Mouse (Mus musculus) fat pad, adult 2 months (tissue): ENCODE data around the gene Pus7.
"Not testable (repeated sequence)": the region's sequence is repeated elsewhere in the genome, so short reads cannot be mapped to it uniquely, and the experiment has no call there.

ENCODE experiments used
- DNase-seq: peaks from one replicate; pipeline ENCODE4 v3.0.0-alpha.2; 2011; ENCODE audit warnings: low read depth, low spot score; ENCODE audit errors: extremely low read depth

The Pus7 gene

DNA sequence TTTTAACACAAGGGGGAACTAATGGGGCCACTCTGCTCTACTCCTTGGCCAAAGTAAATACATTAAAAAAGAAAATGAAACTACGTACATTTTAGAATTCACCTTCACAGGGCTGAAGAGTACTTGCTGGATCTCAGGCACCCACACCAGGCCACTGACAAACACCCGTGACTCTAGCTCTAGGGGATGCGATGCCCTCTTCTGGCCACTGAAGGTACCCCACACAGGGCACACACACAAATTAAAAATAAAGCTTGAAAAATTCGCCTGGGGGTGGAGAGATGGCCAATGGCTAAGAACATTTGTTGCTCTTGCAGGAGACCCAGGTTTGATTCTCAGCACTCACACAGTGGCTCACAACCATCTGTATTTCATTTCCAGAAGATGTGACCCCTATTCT, 27.1 kb downstream of the Pus7 start:
- no peak for DNase-seq

DNA sequence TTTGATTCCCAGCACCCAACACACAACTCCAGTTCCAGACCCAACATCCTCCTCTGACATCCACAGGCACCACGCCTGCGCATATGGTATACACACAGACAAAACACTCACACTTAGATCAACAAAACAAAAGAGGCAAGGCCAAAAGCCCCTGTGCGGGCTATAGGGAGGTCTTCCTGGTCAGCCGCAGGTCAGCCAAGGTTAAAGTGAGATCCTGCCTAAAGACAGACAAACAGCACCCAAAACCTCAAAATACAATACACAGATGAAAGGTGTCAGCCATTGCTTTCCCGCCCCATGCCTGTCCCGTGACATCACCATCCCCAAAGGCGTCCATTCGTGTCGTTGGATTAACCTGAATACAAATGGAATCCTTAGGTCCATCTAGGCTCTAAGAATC, 27.9 kb downstream of the Pus7 start:
- no peak for DNase-seq

- DNase-seq, result no peak
Measured at GRCm38 (mm10) chr5:23749882-23750281, 33.6 kb downstream of the Pus7 start.

DNA sequence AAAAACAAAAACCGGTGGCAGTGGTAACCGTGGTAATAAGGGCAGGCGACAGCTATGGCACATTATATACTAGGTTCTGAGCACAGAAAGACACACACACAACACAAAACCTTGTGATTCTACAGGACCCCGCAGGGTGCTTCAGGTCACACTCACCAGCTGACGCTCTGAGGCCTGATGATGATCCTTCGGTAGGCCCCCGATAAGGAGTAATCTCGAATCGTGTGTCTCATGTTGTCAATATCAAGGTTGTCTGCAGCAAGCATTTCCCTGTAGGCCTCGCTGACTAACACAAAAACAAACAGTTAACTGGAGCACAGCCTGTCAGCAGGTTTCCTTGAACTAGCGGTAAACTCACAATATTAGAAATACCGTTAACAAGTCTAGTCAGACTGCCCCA, 40.2 kb downstream of the Pus7 start:
- no peak for DNase-seq

GRCm38 (mm10) chr5:23737111-23737510, 46.4 kb downstream of the Pus7 start:
- no peak for DNase-seq

DNA sequence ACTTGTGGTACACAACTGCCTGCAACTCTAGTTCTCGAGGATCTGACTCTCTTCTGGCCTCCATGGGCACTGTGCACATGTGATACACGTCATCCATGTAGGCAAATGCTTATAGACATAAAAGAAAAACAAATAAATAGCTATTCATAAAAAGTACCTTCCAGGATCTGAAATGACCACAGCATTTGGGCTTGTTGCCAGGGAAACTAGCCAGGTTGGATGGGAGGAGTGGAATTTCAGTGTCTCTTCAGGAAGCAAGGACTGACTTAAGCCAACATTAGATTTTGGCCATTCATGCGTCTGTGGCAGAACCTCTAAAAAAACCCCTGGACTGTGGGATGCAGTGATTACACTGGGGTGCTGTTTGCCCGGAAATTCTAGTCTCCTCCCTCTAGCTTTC, 47.1 kb downstream of the Pus7 start:
- DNase-seq, result no peak

DNA sequence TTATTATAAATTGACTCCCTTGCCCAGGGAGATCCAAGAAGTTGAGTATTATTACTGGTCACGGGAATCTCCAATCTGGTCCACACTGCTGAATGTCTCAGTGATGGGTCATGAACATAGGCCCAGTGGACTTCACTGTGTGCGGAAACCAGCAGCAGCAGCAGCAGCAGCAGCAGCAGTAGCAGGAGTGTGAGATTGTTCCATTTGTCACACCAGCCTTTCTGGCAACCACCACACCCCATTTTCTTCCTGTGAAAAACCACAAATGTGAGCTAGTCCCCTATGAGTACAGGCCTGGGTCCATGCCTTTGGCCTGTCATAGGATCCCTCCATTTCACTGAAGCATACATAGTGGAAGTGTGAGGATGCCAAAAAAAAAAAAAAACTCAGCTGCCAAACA, 61.6 kb downstream of the Pus7 start:
- DNase-seq, result no peak

GRCm38 (mm10) chr5:23718881-23719328, 64.6 kb downstream of the Pus7 start:
- no peak for DNase-seq

DNA sequence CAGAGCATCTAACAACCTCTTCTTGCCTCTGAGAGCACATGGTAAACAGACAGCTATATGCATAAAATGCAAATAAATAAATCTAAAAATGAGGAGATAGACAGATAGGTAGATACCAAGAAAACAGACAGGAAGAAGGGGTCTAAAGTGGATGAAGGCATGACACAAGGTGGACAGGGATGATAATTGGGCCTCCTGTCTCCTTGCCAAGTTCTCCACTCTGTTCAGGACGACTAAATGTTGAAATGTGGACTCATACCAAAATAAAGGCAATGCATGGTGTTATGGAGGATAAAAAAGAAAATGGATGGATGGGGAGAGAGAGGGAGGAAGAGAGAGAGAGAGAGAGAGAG, 65.4 kb downstream of the Pus7 start:
- DNase-seq, result no peak

- no peak for DNase-seq
Measured at GRCm38 (mm10) chr5:23717469-23718181, 65.9 kb downstream of the Pus7 start.

GRCm38 (mm10) chr5:23713401-23714335, 69.8 kb downstream of the Pus7 start:
- no peak for DNase-seq

DNA sequence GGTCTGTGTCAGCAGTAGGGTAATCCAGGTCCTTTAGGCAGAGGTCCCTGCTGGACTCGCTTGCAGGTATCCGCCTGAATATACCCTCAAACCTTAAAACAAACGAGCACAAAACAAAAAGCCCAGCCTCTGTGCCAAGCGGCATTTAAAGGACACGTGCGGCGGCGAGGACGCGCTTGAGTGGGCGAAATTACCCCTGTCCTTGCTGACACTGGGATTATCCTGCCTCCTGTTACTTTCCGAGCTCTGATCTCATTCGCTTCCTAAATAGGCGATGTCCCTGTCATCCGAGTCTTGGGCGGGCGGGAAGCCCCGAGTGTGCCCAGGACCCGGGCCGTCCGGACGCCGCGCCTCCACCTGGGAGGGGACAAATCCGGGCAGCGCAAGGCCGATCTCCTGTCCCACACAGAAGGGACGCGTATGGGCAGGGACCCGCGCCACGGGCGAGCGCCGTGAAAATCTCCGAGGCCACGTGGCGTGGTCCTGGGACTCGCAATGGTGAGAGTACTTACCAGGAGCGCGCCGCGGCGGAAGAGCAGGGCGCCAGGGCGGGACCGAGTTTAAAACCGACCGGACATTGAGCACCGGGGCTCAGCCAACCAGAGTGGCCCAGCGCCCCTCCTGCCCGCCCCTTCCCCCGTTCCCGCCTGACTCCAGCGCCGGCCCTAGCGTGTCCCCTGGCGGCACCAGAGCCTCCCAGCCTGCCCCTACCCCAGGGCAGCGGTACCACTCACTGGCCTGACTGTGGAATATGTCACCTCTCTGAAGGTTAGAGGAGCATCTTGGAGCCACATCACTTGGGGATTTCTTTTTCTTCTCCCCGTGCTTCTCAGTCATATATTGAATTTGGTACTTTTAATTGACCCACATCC, 71.1 kb downstream of the Pus7 start:
- no peak for DNase-seq

GRCm38 (mm10) chr5:23711671-23712129, 71.8 kb downstream of the Pus7 start:
- not testable (repeated sequence) for DNase-seq

GRCm38 (mm10) chr5:23711244-23711643, 72.3 kb downstream of the Pus7 start:
- DNase-seq, result no peak

- no peak for DNase-seq
Measured at GRCm38 (mm10) chr5:23709661-23710060, 73.8 kb downstream of the Pus7 start.

- not testable (repeated sequence) for DNase-seq
Measured at GRCm38 (mm10) chr5:23706601-23707597, 76.6 kb downstream of the Pus7 start.

DNA sequence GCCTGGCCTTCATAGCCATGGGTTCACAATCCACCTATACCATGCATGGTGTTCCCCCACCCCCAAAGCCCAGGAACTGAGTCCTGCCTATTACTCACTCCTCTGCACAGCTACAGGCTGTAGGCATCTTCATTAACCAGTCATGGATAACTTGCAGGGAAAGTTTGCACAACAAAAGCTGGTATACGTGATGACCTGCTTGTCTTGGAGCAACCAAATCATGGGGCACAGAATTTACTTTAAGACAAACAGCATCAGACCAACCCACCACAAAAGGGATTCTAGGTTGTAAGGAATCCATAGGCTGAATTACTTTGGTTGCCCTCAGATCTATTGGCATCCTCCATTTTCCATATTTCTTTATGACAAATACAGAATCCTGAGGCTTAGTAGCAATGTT, 86.1 kb downstream of the Pus7 start:
- DNase-seq, result no peak
